Mouse (Mus musculus) stomach, postnatal 0 days (tissue): ENCODE results near the gene Ffar1. TPM values are rescaled to one million over a fixed set of nuclear protein-coding genes. Genes with fewer than 3 reads are reported as not detected.

Experiments used
- ATAC-seq: fragments of 200-750 bp; cut with Nextera tagmentation; 2 replicates; pipeline ENCODE4 v1.8.0; 2017; ENCODE audit not compliant: low FRiP score, low TSS enrichment
- DNase-seq: peaks from one replicate; pipeline ENCODE4 v3.0.0-alpha.2; 2016; ENCODE audit warnings: low spot score
- H3K27ac ChIP-seq: fragments of 300-500 bp; sonication (generic); replicated peaks from 2 replicates; pipeline ENCODE4 v1.5.1; 2014; ENCODE audit warnings: mild to moderate bottlenecking, control low read depth
- H3K27me3 ChIP-seq: fragments of 300-500 bp; sonication (generic); 2 replicates; pipeline ENCODE4 v1.6.1; 2014; ENCODE audit warnings: low read length; ENCODE audit not compliant: control insufficient read depth, insufficient read depth
- H3K36me3 ChIP-seq: fragments of 300-500 bp; sonication (generic); 2 replicates; pipeline ENCODE4 v1.6.1; 2014; ENCODE audit warnings: low read length, mixed read lengths; ENCODE audit not compliant: control insufficient read depth, insufficient read depth
- H3K4me1 ChIP-seq: fragments of 300-500 bp; sonication (generic); replicated peaks from 2 replicates; pipeline ENCODE4 v1.6.1; 2014; ENCODE audit warnings: antibody characterized with exemption; ENCODE audit not compliant: control insufficient read depth, insufficient read depth
- H3K4me2 ChIP-seq: fragments of 300-500 bp; sonication (generic); replicated peaks from 2 replicates; pipeline ENCODE4 v1.6.1; 2014; ENCODE audit warnings: low read depth, mild to moderate bottlenecking, control low read depth, moderate library complexity
- H3K4me3 ChIP-seq: fragments of 300-500 bp; sonication (generic); 2 replicates; pipeline ENCODE4 v1.5.1; 2014; ENCODE audit warnings: low read depth, low read length, control low read depth
- H3K9ac ChIP-seq: fragments of 300-500 bp; sonication (generic); 2 replicates; pipeline ENCODE4 v1.6.1; 2014; ENCODE audit warnings: mild to moderate bottlenecking, low read length, control low read depth, mixed read lengths
- H3K9me3 ChIP-seq: fragments of 300-500 bp; sonication (generic); 2 replicates; pipeline ENCODE4 v1.6.1; 2016; ENCODE audit warnings: low read length; ENCODE audit not compliant: control insufficient read depth
- CTCF ChIP-seq: IDR thresholded peaks from 2 replicates; pipeline ENCODE4 v1.5.1; 2016; ENCODE audit warnings: antibody characterized with exemption, low read depth, mild to moderate bottlenecking, moderate library complexity
- EP300 ChIP-seq: optimal IDR thresholded peaks from 2 replicates; pipeline ENCODE3; 2016; ENCODE audit warnings: antibody characterized with exemption
- WGBS: fragments of 180-500 bp; shearing (Covaris S2); extraction: QIAGEN DNeasy Blood & Tissue Kit; methylation state at CpG from one replicate; pipeline ENCODE4 v1.1.7; 2014; 5-methylcytosine and 5-hydroxymethylcytosine counted together
- polyA plus RNA-seq: library from polyadenylated mRNA; unstranded; fragments of >200 nt; fragmentation: Nextera tagmentation; extraction: Ambion mirVana; gene quantifications from 2 replicates; pipeline ENCODE4 v1.2.1, GENCODE M21; 2015

Gene Ffar1
- polyA plus RNA-seq, 1 experiment from 2014 or later = 0.04 TPM

- Histone ChIP-seq H3K27me3 (no peaks in the 10 kb centered on the region), H3K36me3 (no peaks in the 10 kb centered on the region), H3K9me3 (no peaks in the 10 kb centered on the region), H3K4me2 (peak overlapping the region; percentile 40), H3K27ac (no peak overlapping the region), H3K4me3 (no peak overlapping the region), H3K4me1 (no peaks in the 10 kb centered on the region), H3K9ac (no peak overlapping the region)
- TF ChIP-seq EP300 = no peak
- peak; percentile 82 for TF ChIP-seq CTCF
- DNase-seq (peak; percentile 75), ATAC-seq (peak; percentile 33)
- 11% methylated on average over 15 of the region's 16 CpGs for WGBS
Observed at GRCm38 (mm10) chr7:30859635-30860402, 1.5 kb downstream of the Ffar1 start.

- Histone ChIP-seq H3K27ac (no peak overlapping the region), H3K9ac (no peak overlapping the region), H3K36me3 (no peaks in the 10 kb centered on the region), H3K9me3 (no peaks in the 10 kb centered on the region), H3K4me3 (no peak overlapping the region), H3K4me2 (no peak overlapping the region), H3K27me3 (no peaks in the 10 kb centered on the region), H3K4me1 (no peaks in the 10 kb centered on the region)
- peak; percentile 84 for DNase-seq
- TF ChIP-seq EP300 = no peak
- peak; percentile 92 for TF ChIP-seq CTCF
- ATAC-seq = peak; percentile 56
Observed at GRCm38 (mm10) chr7:30859290-30859634, 2.1 kb downstream of the Ffar1 start.

- ATAC-seq (no peak), DNase-seq (no peak)
- Histone ChIP-seq H3K27ac (no peak overlapping the region), H3K4me2 (no peak overlapping the region), H3K4me3 (no peak overlapping the region), H3K36me3 (no peaks in the 10 kb centered on the region), H3K27me3 (no peaks in the 10 kb centered on the region), H3K4me1 (no peaks in the 10 kb centered on the region), H3K9ac (no peak overlapping the region), H3K9me3 (no peaks in the 10 kb centered on the region)
- TF ChIP-seq CTCF = no peak
- no peak for TF ChIP-seq EP300
- WGBS = 66% methylated on average over 1 of the region's 1 CpGs
Observed at GRCm38 (mm10) chr7:30857746-30858145, 3.6 kb downstream of the Ffar1 start.

GRCm38 (mm10) chr7:30856078-30856477 lies 5.3 kb downstream of the Ffar1 start, which contains the start of gene Ffar3:
Gene Ffar3 (minus strand): TSS chr7:30856178.
- Histone ChIP-seq H3K9me3 (no peaks in the 10 kb centered on the region), H3K4me1 (no peaks in the 10 kb centered on the region), H3K36me3 (no peaks in the 10 kb centered on the region), H3K4me2 (no peak within 1 kb of the TSS), H3K27me3 (no peaks in the 10 kb centered on the region), H3K27ac (no peak within 1 kb of the TSS), H3K4me3 (no peak within 1 kb of the TSS), H3K9ac (no peak within 1 kb of the TSS)
- ATAC-seq (no peak), DNase-seq (no peak)
- WGBS = 65% methylated on average over 6 of the region's 6 CpGs
- TF ChIP-seq CTCF = no peak
- TF ChIP-seq EP300 = no peak

- TF ChIP-seq EP300 = no peak
- no peak for TF ChIP-seq CTCF
- no peak for ATAC-seq
Observed at GRCm38 (mm10) chr7:30851421-30851820, 9.9 kb downstream of the Ffar1 start.

GRCm38 (mm10) chr7:30847934-30848333 lies 13.4 kb downstream of the Ffar1 start:
- ATAC-seq (no peak), DNase-seq (no peak)
- TF ChIP-seq CTCF (no peak), EP300 (no peak)
- Histone ChIP-seq H3K4me3 (no peak overlapping the region), H3K36me3 (no peaks in the 10 kb centered on the region), H3K27me3 (no peaks in the 10 kb centered on the region), H3K9ac (no peak overlapping the region), H3K4me1 (no peaks in the 10 kb centered on the region), H3K27ac (no peak overlapping the region), H3K9me3 (no peaks in the 10 kb centered on the region), H3K4me2 (no peak overlapping the region)
- 70% methylated on average over 6 of the region's 6 CpGs for WGBS

More at GRCm38 (mm10) chr7:30851421-30851820, 9.9 kb downstream of the Ffar1 start:
- Histone ChIP-seq H3K36me3 (no peaks in the 10 kb centered on the region), H3K9ac (no peak overlapping the region), H3K27me3 (no peaks in the 10 kb centered on the region), H3K4me2 (no peak overlapping the region), H3K4me3 (no peak overlapping the region), H3K4me1 (no peaks in the 10 kb centered on the region), H3K9me3 (no peaks in the 10 kb centered on the region), H3K27ac (no peak overlapping the region)
- DNase-seq = no peak
- 83% methylated on average over 1 of the region's 1 CpGs for WGBS
